Comparison of ENCODE assay signal across 8 mouse cellular contexts in genomic region chrX:37191105-37191743, GRCm38 (mm10). TPM values are rescaled to one million over a fixed set of nuclear protein-coding genes. Genes with fewer than 3 reads are reported as not detected.
DNase-seq lines count a peak whose midpoint lies in the region; ATAC-seq and TF ChIP-seq lines count a peak whose summit lies in the region.

Gene Ndufa1 (minus strand): TSS chrX:37191163.
Gene Rnf113a1 (plus strand): TSS chrX:37191245.

- no peaks in the 10 kb centered on the region for H3K36me3 ChIP-seq in ES-E14 (ENCODE audit: control insufficient read depth, insufficient read depth, low read length, poor library complexity, severe bottlenecking)
- H3K36me3 ChIP-seq in forebrain, embryonic 15.5 days, result no peaks in the 10 kb centered on the region
- H3K36me3 ChIP-seq in liver, postnatal 0 days (replicated peaks; ENCODE audit: insufficient read depth, low read length), result no peaks in the 10 kb centered on the region
- H3K36me3 ChIP-seq in neural tube, embryonic 13.5 days, result peaks cover 10% of the 10 kb centered on the region; the same call in 1 of the 2 replicates

- TF ChIP-seq EP300 in liver, postnatal 0 days (IDR thresholded peaks at IDR 0.05; ENCODE audit: low read depth), result no peak

- peak within 1 kb of the TSS; percentile 81 to 84 for H3K4me3 ChIP-seq in ES-E14 (ENCODE audit: insufficient read depth in 1 of 2, low read depth in 1 of 2, low read length in 2 of 2, poor library complexity in 1 of 2, severe bottlenecking in 1 of 2)
- H3K4me3 ChIP-seq in forebrain, embryonic 15.5 days, result peak within 1 kb of the TSS; percentile 54
- H3K4me3 ChIP-seq in liver, postnatal 0 days (ENCODE audit: low read depth, low read length), result peak within 1 kb of the TSS; percentile 68
- peak within 1 kb of the TSS; percentile 51 for H3K4me3 ChIP-seq in neural tube, embryonic 13.5 days

- DNase-seq in ES-E14 (ENCODE audit: low read depth, low spot score), result peak; percentile 46
- DNase-seq in cerebellum, adult 11 months, result peak; percentile 76
- DNase-seq in heart, postnatal 25 days (ENCODE audit: low spot score), result peak; percentile 43
- peak; percentile 73 for DNase-seq in layer of hippocampus, adult 11-12 months (ENCODE audit: low spot score)
- peak; percentile 85 for DNase-seq in liver, postnatal 0 days
- DNase-seq in telencephalon, adult 2 months (ENCODE audit: low read depth, low spot score), result peak; percentile 71

- in situ Hi-C loops in ES-E14 (cut with MboI; ENCODE audit: low sequenced_read_pairs in 2 of 2, unreplicated experiment in 2 of 2), result no loop called here

- no peak within 1 kb of the TSS for H3K27ac ChIP-seq in ES-E14 (ENCODE audit: insufficient read depth, low read depth, low read length, poor library complexity, severe bottlenecking)
- H3K27ac ChIP-seq in forebrain, embryonic 15.5 days (replicated peaks), result peak within 1 kb of the TSS; percentile 81
- H3K27ac ChIP-seq in liver, postnatal 0 days (ENCODE audit: low read depth), result no peak within 1 kb of the TSS
- H3K27ac ChIP-seq in neural tube, embryonic 13.5 days (replicated peaks), result peak within 1 kb of the TSS; percentile 84

- H3K4me2 ChIP-seq in forebrain, embryonic 15.5 days (replicated peaks), result peak within 1 kb of the TSS; percentile 51
- H3K4me2 ChIP-seq in liver, postnatal 0 days (ENCODE audit: low read depth, low read length), result peak within 1 kb of the TSS; percentile 76
- peak within 1 kb of the TSS; percentile 58 for H3K4me2 ChIP-seq in neural tube, embryonic 13.5 days

- peak; percentile 90 for ATAC-seq in forebrain, embryonic 15.5 days (replicated peaks)
- peak; percentile 97 for ATAC-seq in liver, postnatal 0 days
- ATAC-seq in neural tube, embryonic 13.5 days (ENCODE audit: low read depth), result peak; percentile 92

- H3K27me3 ChIP-seq in forebrain, embryonic 15.5 days, result no peaks in the 10 kb centered on the region
- H3K27me3 ChIP-seq in liver, postnatal 0 days (ENCODE audit: insufficient read depth, low read length), result no peaks in the 10 kb centered on the region
- no peaks in the 10 kb centered on the region for H3K27me3 ChIP-seq in neural tube, embryonic 13.5 days

- no peaks in the 10 kb centered on the region for H3K4me1 ChIP-seq in ES-E14 (ENCODE audit: control insufficient read depth in 2 of 2, insufficient read depth in 2 of 2, low read length in 2 of 2, poor library complexity in 1 of 2)
- 0 out of 2 replicates have a peak, but pooled peaks cover 9% of the 10 kb centered on the region for H3K4me1 ChIP-seq in forebrain, embryonic 15.5 days
- no peaks in the 10 kb centered on the region for H3K4me1 ChIP-seq in liver, postnatal 0 days (ENCODE audit: insufficient read depth)
- peaks cover 14% of the 10 kb centered on the region; the same call in 1 of the 2 replicates for H3K4me1 ChIP-seq in neural tube, embryonic 13.5 days (replicated peaks)

- H3K9ac ChIP-seq in ES-E14 (ENCODE audit: insufficient read depth, low read depth, low read length, poor library complexity, severe bottlenecking), result peak within 1 kb of the TSS; percentile 72
- peak within 1 kb of the TSS; percentile 48 for H3K9ac ChIP-seq in forebrain, embryonic 15.5 days (replicated peaks)
- peak within 1 kb of the TSS; percentile 57 for H3K9ac ChIP-seq in liver, postnatal 0 days (replicated peaks)
- peak within 1 kb of the TSS; percentile 73 for H3K9ac ChIP-seq in neural tube, embryonic 13.5 days

- intact Hi-C loops in heart, postnatal 25 days (cut with DNase I), result loop anchor here (10.0 kb wide), 1 partner anchor 66 kb away; the partner anchor contains the start of gene Nkap

- H3K9me3 ChIP-seq in ES-E14 (ENCODE audit: control insufficient read depth, insufficient read depth, low read depth, low read length), result no peaks in the 10 kb centered on the region
- no peaks in the 10 kb centered on the region for H3K9me3 ChIP-seq in forebrain, embryonic 15.5 days
- H3K9me3 ChIP-seq in liver, postnatal 0 days (ENCODE audit: low read length), result no peaks in the 10 kb centered on the region
- H3K9me3 ChIP-seq in neural tube, embryonic 13.5 days, result no peaks in the 10 kb centered on the region

- 18% methylated on average over 63 of the region's 63 CpGs for WGBS in forebrain, embryonic 15.5 days
- WGBS in liver, postnatal 0 days (ENCODE audit: insufficient replicate concordance), result 12% methylated on average over 63 of the region's 63 CpGs
- 27% methylated on average over 63 of the region's 63 CpGs for WGBS in neural tube, embryonic 13.5 days

- no peak for TF ChIP-seq CTCF in liver, postnatal 0 days (IDR thresholded peaks at IDR 0.05; ENCODE audit: low read depth)

TF ChIP-seq in ES-E14, 5 proteins besides CTCF, POLR2A, EP300 and RAD21:
- TF ChIP-seq CHD2 (IDR thresholded peaks at IDR 0.05; ENCODE audit: low read depth, low read length) (no peak), HCFC1 (IDR thresholded peaks at IDR 0.05; ENCODE audit: borderline replicate concordance, insufficient read depth, low read length) (0 out of 2 replicates have a peak, but pooled peaks have one; percentile 32)
TF ChIP-seq in ES-E14: peak in this region for 1.

RNA-seq across cellular contexts. Expression of gene Ndufa1, which starts in this region (rescaled TPM):
- total RNA-seq in ES-E14 (2012; rRNA removed), result 353 and 389 TPM in 2 replicates
- polyA plus RNA-seq in forebrain, embryonic 15.5 days (2015; fragmentation: Nextera tagmentation; extraction: Ambion mirVana), result 449 and 519 TPM in 2 replicates
- 100 to 1,000 TPM; 902 to 919 TPM for total RNA-seq in heart, postnatal 25 days (2021)
- polyA plus RNA-seq in liver, postnatal 0 days (2015; fragmentation: Nextera tagmentation; extraction: Ambion mirVana), result 473 and 484 TPM in 2 replicates
- 592 and 661 TPM in 2 replicates for polyA plus RNA-seq in neural tube, embryonic 13.5 days (2015; fragmentation: Nextera tagmentation; extraction: Ambion mirVana)

RNA-seq across cellular contexts. Expression of gene Rnf113a1, which starts in this region (rescaled TPM):
- 5.6 and 6.3 TPM in 2 replicates for total RNA-seq in ES-E14 (2012; rRNA removed)
- polyA plus RNA-seq in forebrain, embryonic 15.5 days (2015; fragmentation: Nextera tagmentation; extraction: Ambion mirVana), result 14.3 and 15.9 TPM in 2 replicates
- total RNA-seq in heart, postnatal 25 days (2021), result 1 to 10 TPM; 1.6 to 3.1 TPM
- polyA plus RNA-seq in liver, postnatal 0 days (2015; fragmentation: Nextera tagmentation; extraction: Ambion mirVana), result 2.8 and 2.9 TPM in 2 replicates
- 18.9 and 20.0 TPM in 2 replicates for polyA plus RNA-seq in neural tube, embryonic 13.5 days (2015; fragmentation: Nextera tagmentation; extraction: Ambion mirVana)

Comparison
In these comparisons a context has a peak if more than half of its experiments do, and no peak if none do; other contexts are left out.
1. H3K27ac ChIP-seq: peak in forebrain, embryonic 15.5 days (single experiment) and neural tube, embryonic 13.5 days (single experiment); none in ES-E14 (single experiment) and liver, postnatal 0 days (single experiment).
2. Peak in every context shown above with its lines, with median percentiles within 50 percentile points of each other: DNase-seq, H3K4me3 ChIP-seq, H3K9ac ChIP-seq, ATAC-seq and H3K4me2 ChIP-seq.